Mouse (Mus musculus): ENCODE measurements around the gene Gpr82. TPM values are rescaled to one million over a fixed set of nuclear protein-coding genes. Genes with fewer than 3 reads are reported as not detected.

Gene Gpr82
- polyA plus RNA-seq, 1 experiment from 2014 or later: 0.38 TPM

Small RNA genes within 50 kb of the gene (microRNA-seq; reads per million reads assigned to microRNA genes)
- not detected for gene Gm25246

Other genes starting within 250 kb of the Gpr82 start
- 0.04 and 0.08 TPM in 2 replicates for gene Nyx, start 195.3 kb upstream of the Gpr82 start, polyA plus RNA-seq (2016; fragmentation: Nextera tagmentation; extraction: Ambion mirVana)
- gene Gpr34, start 29.3 kb upstream of the Gpr82 start, polyA plus RNA-seq (2016; fragmentation: Nextera tagmentation; extraction: Ambion mirVana): 0.38 and 0.74 TPM in 2 replicates
- gene Cask, start 190.0 kb downstream of the Gpr82 start, polyA plus RNA-seq (2016; fragmentation: Nextera tagmentation; extraction: Ambion mirVana): 9.2 and 11.7 TPM in 2 replicates